Mouse (Mus musculus): Measurements from ENCODE around the gene Piezo1. TPM values are rescaled to one million over a fixed set of nuclear protein-coding genes. Genes with fewer than 3 reads are reported as not detected.

The Piezo1 gene
- polyA plus RNA-seq, 1 experiment: not detected

DNA sequence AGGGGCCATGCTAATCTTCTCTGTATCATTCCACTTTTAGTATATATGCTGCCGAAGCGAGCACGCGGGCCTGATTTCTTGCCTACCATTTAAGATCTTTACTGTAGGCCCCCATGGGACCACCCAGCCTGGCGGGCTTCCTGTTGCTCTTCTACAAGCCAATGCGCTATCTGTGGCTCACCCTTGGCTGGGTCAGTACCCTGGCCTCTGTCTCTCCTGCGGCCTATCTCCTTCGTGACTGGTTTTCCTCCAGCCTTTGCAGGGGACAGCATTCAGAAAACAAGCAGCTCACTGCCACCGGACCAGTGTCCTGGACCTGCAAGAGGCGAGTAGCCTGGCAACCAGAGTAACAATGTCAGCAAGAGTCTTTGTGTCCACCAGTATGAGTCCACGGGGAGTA, 30.5 kb downstream of the Piezo1 start:
- no peak for TF ChIP-seq POLR2A (IDR thresholded peaks at IDR 0.05; ENCODE audit: insufficient read depth, low read depth, low read length)
- TF ChIP-seq CTCF (IDR thresholded peaks at IDR 0.05; ENCODE audit: insufficient read depth, low read depth, low read length): no peak
- H3K4me3 ChIP-seq (ENCODE audit: insufficient read depth, low read depth, low read length): no peak overlapping the region
- peaks cover 18% of the 10 kb centered on the region for H3K4me1 ChIP-seq (ENCODE audit: control insufficient read depth, insufficient read depth, low read length)
- H3K27ac ChIP-seq (ENCODE audit: insufficient read depth, low read depth, low read length): no peak overlapping the region
- 81% methylated on average over 11 of the region's 11 CpGs for WGBS

DNA sequence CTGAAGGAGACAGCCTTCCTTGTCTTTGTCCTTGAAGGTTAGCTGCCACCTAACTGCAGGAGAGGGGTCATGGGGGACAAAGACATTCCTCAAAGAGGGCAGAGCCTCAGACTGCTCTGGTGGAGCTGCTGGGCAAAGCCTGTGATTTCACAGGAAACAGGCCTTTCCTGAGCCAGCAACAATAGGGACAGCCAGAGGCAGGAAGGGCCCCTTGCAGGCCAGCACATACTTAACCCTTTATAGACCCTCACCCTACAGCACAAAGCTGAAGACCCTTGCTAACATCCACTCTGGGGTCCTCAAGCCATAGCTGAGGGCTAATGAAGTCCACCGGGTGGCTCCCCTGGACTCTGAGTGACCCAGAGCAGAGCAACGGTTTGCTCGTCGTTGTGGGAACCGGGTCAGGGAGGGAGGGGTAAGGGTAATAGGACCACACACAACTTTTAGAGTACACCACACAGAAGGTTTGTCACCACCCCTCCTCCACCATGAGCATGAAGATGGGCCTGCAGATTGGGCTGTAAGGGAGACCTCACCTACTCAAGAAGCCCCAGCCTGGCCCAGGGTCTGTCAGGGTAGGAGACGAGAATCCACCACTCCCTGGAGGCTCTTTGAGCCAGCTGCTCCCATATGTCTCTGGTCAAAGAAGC, 33.5 kb downstream of the Piezo1 start:
- TF ChIP-seq POLR2A (IDR thresholded peaks at IDR 0.05; ENCODE audit: insufficient read depth, low read depth, low read length) (no peak), CTCF (IDR thresholded peaks at IDR 0.05; ENCODE audit: insufficient read depth, low read depth, low read length) (no peak)
- Histone ChIP-seq H3K4me3 (ENCODE audit: insufficient read depth, low read depth, low read length) (no peak overlapping the region), H3K4me1 (ENCODE audit: control insufficient read depth, insufficient read depth, low read length) (no peaks in the 10 kb centered on the region), H3K27ac (ENCODE audit: insufficient read depth, low read depth, low read length) (no peak overlapping the region)
- WGBS: 48% methylated on average over 6 of the region's 6 CpGs

DNA sequence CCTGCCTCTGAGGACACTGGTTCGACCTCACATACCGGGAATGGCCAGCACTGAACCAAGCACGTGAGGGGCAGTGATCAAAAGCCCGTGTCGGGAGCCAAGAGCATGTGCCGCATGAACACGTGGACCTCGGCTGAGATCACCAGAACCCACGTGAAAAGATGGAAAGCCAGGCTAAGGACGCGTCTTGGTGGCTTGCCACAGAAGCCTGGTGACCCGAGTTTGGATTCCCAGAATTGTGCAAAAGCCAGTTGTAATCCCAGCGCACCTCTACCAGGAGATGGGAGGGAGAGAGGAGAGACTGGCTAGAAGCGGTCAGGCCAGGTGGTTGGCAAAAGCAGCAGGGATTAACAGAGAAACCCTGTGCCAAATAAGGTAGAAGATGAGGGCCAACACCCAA, 35.4 kb downstream of the Piezo1 start:
- TF ChIP-seq CTCF (IDR thresholded peaks at IDR 0.05; ENCODE audit: insufficient read depth, low read depth, low read length): no peak
- TF ChIP-seq POLR2A (IDR thresholded peaks at IDR 0.05; ENCODE audit: insufficient read depth, low read depth, low read length): no peak
- 88% methylated on average over 14 of the region's 14 CpGs for WGBS
- H3K4me1 ChIP-seq (ENCODE audit: control insufficient read depth, insufficient read depth, low read length): no peaks in the 10 kb centered on the region
- no peak overlapping the region for H3K27ac ChIP-seq (ENCODE audit: insufficient read depth, low read depth, low read length)
- no peak overlapping the region for H3K4me3 ChIP-seq (ENCODE audit: insufficient read depth, low read depth, low read length)

DNA sequence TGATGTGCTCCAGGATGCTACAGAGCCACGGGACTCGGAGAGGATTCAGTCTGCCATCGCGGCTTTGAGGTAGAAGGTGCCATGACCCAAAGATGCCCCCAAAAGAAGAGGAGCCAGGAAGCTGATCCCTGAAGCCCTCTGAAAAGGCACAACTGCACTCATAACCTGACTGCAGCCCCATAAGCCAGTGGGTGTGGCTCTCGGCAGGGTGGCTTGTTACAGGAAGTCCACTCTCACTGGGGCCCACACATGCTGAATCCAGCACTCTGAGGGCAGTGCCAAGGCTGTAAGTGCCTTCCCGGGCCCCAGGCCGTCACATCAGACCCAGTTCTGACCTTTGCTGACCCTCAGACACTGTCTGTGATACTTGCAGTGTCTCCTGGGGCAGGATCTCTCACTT, 38.7 kb downstream of the Piezo1 start:
- H3K4me3 ChIP-seq (ENCODE audit: insufficient read depth, low read depth, low read length): no peak overlapping the region
- WGBS: 80% methylated on average over 7 of the region's 7 CpGs
- TF ChIP-seq POLR2A (IDR thresholded peaks at IDR 0.05; ENCODE audit: insufficient read depth, low read depth, low read length): no peak
- TF ChIP-seq CTCF (IDR thresholded peaks at IDR 0.05; ENCODE audit: insufficient read depth, low read depth, low read length): no peak
- H3K4me1 ChIP-seq (ENCODE audit: control insufficient read depth, insufficient read depth, low read length): no peaks in the 10 kb centered on the region
- no peak overlapping the region for H3K27ac ChIP-seq (ENCODE audit: insufficient read depth, low read depth, low read length)

DNA sequence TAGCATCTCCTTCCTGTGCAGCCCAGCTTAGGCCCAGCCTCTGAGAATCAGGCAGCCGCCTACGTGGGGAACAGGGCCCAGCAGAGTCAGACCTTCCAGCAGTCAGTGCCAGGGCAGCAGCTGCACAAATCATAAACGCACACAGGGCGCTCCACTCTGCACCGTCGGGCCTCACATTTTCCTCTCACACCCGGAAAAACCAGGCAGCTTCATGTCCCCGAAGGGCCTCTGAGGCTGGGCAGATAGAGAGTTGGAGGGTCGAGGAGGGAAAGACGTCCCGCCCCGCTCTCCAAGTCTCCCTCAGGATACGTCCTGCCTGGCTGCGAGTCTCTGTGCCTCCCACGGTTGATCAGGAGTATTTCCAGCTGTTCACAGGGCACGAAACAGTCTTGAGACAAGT, 39.6 kb downstream of the Piezo1 start:
- Histone ChIP-seq H3K4me1 (ENCODE audit: control insufficient read depth, insufficient read depth, low read length) (no peaks in the 10 kb centered on the region), H3K4me3 (ENCODE audit: insufficient read depth, low read depth, low read length) (no peak overlapping the region), H3K27ac (ENCODE audit: insufficient read depth, low read depth, low read length) (no peak overlapping the region)
- TF ChIP-seq CTCF (IDR thresholded peaks at IDR 0.05; ENCODE audit: insufficient read depth, low read depth, low read length): no peak
- no peak for TF ChIP-seq POLR2A (IDR thresholded peaks at IDR 0.05; ENCODE audit: insufficient read depth, low read depth, low read length)
- WGBS: 77% methylated on average over 16 of the region's 16 CpGs

DNA sequence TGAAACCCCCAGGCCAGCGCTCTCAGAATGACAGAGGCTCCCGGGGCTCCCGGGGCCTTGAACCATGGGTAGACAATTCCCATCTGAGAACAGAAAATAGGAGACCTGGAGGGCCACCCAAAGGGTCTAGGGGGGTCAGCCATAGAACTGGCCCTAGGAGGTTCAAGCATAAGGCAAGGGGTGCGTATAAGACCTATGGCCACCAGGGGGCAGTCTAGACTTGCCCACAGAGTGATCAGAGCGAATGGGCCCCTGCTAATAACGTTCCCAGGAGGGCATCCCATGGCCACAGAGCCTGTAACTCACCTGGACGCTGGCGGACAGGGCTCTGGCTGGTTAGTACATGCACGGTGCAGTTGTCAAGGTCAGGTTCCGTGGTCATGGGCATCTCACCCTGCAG, 50.3 kb downstream of the Piezo1 start:
- Histone ChIP-seq H3K27ac (ENCODE audit: insufficient read depth, low read depth, low read length) (no peak overlapping the region), H3K4me1 (ENCODE audit: control insufficient read depth, insufficient read depth, low read length) (no peaks in the 10 kb centered on the region), H3K4me3 (ENCODE audit: insufficient read depth, low read depth, low read length) (no peak overlapping the region)
- WGBS: 29% methylated on average over 10 of the region's 10 CpGs
- TF ChIP-seq CTCF (IDR thresholded peaks at IDR 0.05; ENCODE audit: insufficient read depth, low read depth, low read length): peak; percentile 47; the same call in 1 of the 2 replicates
- no peak for TF ChIP-seq POLR2A (IDR thresholded peaks at IDR 0.05; ENCODE audit: insufficient read depth, low read depth, low read length)

DNA sequence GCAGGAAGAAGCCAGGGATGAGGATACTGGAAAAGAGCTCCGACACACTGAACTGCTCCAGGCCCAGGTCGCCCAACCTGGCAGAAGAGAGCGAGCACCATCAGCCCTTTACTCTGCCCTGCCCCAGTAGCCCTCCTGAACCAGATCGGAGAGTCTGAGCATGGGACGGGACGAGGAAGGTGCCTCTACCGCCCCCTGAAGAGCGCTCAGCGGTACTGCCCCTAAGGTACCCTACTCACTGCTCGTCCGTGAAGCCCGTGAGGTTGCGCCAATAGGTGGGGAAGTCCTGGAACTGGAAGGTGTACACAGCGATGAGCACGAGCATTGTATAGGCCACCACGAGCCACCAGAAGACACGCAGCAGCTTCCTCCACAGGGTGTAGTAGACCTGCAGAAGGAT, 53.2 kb downstream of the Piezo1 start:
- H3K4me3 ChIP-seq (ENCODE audit: insufficient read depth, low read depth, low read length): no peak overlapping the region
- TF ChIP-seq CTCF (IDR thresholded peaks at IDR 0.05; ENCODE audit: insufficient read depth, low read depth, low read length): no peak
- TF ChIP-seq POLR2A (IDR thresholded peaks at IDR 0.05; ENCODE audit: insufficient read depth, low read depth, low read length): no peak
- 66% methylated on average over 17 of the region's 17 CpGs for WGBS
- H3K27ac ChIP-seq (ENCODE audit: insufficient read depth, low read depth, low read length): no peak overlapping the region
- no peaks in the 10 kb centered on the region for H3K4me1 ChIP-seq (ENCODE audit: control insufficient read depth, insufficient read depth, low read length)

DNA sequence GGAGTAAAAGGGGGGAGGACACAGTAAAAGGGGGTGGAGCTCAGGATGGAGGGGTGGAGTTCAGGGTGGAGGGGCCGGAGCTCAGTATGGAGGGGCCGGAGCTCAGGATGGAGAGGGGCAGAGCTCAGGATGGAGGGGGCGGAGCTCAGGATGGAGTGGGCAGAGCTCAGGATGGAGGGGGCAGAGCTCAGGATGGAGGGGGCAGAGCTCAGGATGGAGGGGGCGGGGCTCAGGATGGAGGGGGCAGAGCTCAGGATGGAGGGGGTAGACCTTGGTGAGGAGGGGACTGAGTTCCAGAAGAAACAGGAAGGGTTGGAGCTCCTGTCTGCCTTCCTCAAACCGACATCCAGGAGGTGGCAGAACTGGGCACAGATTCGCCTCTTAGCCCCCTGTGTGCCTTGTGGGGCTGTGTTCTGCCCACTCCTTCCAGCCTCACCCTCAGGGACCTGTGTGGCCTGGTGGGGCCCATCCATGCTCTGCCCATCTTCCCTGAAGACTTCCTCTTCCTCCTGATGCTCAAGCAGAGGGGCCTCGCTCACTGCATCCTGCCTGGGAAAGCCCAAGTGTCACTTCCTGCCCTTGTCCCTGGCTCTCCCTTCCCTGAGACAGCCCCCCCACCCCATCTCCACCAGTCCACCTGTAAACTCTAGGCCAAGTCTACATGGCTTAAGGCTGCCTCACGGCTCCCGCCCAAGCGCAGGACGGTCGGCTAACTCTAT, 54.0 kb downstream of the Piezo1 start:
- Histone ChIP-seq H3K27ac (ENCODE audit: insufficient read depth, low read depth, low read length) (no peak overlapping the region), H3K4me3 (ENCODE audit: insufficient read depth, low read depth, low read length) (no peak overlapping the region), H3K4me1 (ENCODE audit: control insufficient read depth, insufficient read depth, low read length) (no peaks in the 10 kb centered on the region)
- WGBS: 88% methylated on average over 12 of the region's 12 CpGs
- no peak for TF ChIP-seq CTCF (IDR thresholded peaks at IDR 0.05; ENCODE audit: insufficient read depth, low read depth, low read length)
- no peak for TF ChIP-seq POLR2A (IDR thresholded peaks at IDR 0.05; ENCODE audit: insufficient read depth, low read depth, low read length)

DNA sequence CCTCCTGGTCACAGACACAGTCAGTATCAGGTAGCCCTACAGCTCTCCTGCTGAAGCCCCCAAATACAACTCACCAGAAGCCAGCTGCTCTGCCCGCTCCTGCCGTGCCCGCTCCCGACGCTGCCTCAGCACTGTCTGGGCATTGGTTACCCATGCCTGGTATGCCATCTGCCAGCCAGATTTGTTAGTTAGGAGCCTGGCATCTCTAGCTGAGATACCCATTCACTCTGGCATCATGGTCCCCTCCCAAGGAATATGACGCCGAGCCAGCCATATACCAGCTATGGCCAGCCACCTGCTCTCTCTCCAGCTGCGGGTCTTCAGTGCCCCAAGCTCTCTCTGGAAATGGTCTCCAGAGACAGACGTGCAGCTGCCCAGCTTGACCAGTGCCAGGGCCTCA, 62.7 kb downstream of the Piezo1 start:
- TF ChIP-seq POLR2A (IDR thresholded peaks at IDR 0.05; ENCODE audit: insufficient read depth, low read depth, low read length) (no peak), CTCF (IDR thresholded peaks at IDR 0.05; ENCODE audit: insufficient read depth, low read depth, low read length) (no peak)
- Histone ChIP-seq H3K27ac (ENCODE audit: insufficient read depth, low read depth, low read length) (no peak overlapping the region), H3K4me1 (ENCODE audit: control insufficient read depth, insufficient read depth, low read length) (no peaks in the 10 kb centered on the region), H3K4me3 (ENCODE audit: insufficient read depth, low read depth, low read length) (no peak overlapping the region)
- WGBS: 86% methylated on average over 9 of the region's 9 CpGs

Measured in olfactory bulb, adult 2 months (tissue).